Mouse (Mus musculus): ENCODE results near the gene Fsd1. TPM values are rescaled to one million over a fixed set of nuclear protein-coding genes. Genes with fewer than 3 reads are reported as not detected.
"Not testable (repeated sequence)": the region's sequence is repeated elsewhere in the genome, so short reads cannot be mapped to it uniquely, and the experiment has no call there.

Fsd1 gene
- 5.0 and 5.2 TPM in 2 replicates for polyA plus RNA-seq (2014; fragmentation: Nextera tagmentation; extraction: Ambion mirVana)

- Histone ChIP-seq H3K9me3 (replicated peaks; ENCODE audit: control insufficient read depth, low read length) (no peaks in the 10 kb centered on the region), H3K9ac (ENCODE audit: low read depth, low read length) (peak within 1 kb of the TSS; percentile 44; the same call in 1 of the 2 replicates), H3K4me2 (peak within 1 kb of the TSS; percentile 56), H3K4me1 (ENCODE audit: control insufficient read depth, insufficient read depth, low read length) (no peaks in the 10 kb centered on the region), H3K4me3 (ENCODE audit: low read depth, low read length) (peak within 1 kb of the TSS; percentile 35), H3K36me3 (ENCODE audit: control insufficient read depth, insufficient read depth, low read length) (no peaks in the 10 kb centered on the region), H3K27me3 (ENCODE audit: control insufficient read depth, insufficient read depth, low read length) (peaks cover 22% of the 10 kb centered on the region), H3K27ac (ENCODE audit: low read depth, low read length) (no peak within 1 kb of the TSS)
- WGBS (ENCODE audit: insufficient replicate concordance) = 10% methylated on average over 34 of the region's 35 CpGs
- ATAC-seq (replicated peaks; ENCODE audit: insufficient number of reproducible peaks, low FRiP score, low TSS enrichment) = no peak
Measured at GRCm38 (mm10) chr17:55986030-55986961, at the start of gene Fsd1. Gene Fsd1 (plus strand): TSS chr17:55986509.

GRCm38 (mm10) chr17:55944387-55944865, 41.9 kb upstream of the Fsd1 start:
- Histone ChIP-seq H3K4me2 (peak overlapping the region; percentile 85), H3K9ac (ENCODE audit: low read depth, low read length) (0 out of 2 replicates have a peak overlapping the region, but pooled peaks have one; percentile 49), H3K4me3 (ENCODE audit: low read depth, low read length) (peak overlapping the region; percentile 51), H3K27ac (ENCODE audit: low read depth, low read length) (peak overlapping the region; percentile 90)
- H3K27me3 ChIP-seq (ENCODE audit: control insufficient read depth, insufficient read depth, low read length); ATAC-seq (replicated peaks; ENCODE audit: insufficient number of reproducible peaks, low FRiP score, low TSS enrichment); H3K36me3 ChIP-seq (ENCODE audit: control insufficient read depth, insufficient read depth, low read length); H3K4me1 ChIP-seq (ENCODE audit: control insufficient read depth, insufficient read depth, low read length); H3K9me3 ChIP-seq (replicated peaks; ENCODE audit: control insufficient read depth, low read length): not testable (repeated sequence)
- WGBS (ENCODE audit: insufficient replicate concordance) = 32% methylated on average over 10 of the region's 10 CpGs

- under 1% methylated on average over 55 of the region's 56 CpGs for WGBS (ENCODE audit: insufficient replicate concordance)
- Histone ChIP-seq H3K27ac (ENCODE audit: low read depth, low read length) (peak overlapping the region; percentile 90), H3K4me2 (peak overlapping the region; percentile 85), H3K9ac (ENCODE audit: low read depth, low read length) (peak overlapping the region; percentile 78), H3K4me3 (ENCODE audit: low read depth, low read length) (peak overlapping the region; percentile 51)
- H3K36me3 ChIP-seq (ENCODE audit: control insufficient read depth, insufficient read depth, low read length); H3K9me3 ChIP-seq (replicated peaks; ENCODE audit: control insufficient read depth, low read length); H3K27me3 ChIP-seq (ENCODE audit: control insufficient read depth, insufficient read depth, low read length); H3K4me1 ChIP-seq (ENCODE audit: control insufficient read depth, insufficient read depth, low read length): not testable (repeated sequence)
- ATAC-seq (replicated peaks; ENCODE audit: insufficient number of reproducible peaks, low FRiP score, low TSS enrichment) = peak; percentile 95
Measured at GRCm38 (mm10) chr17:55944866-55945682, 41.2 kb upstream of the Fsd1 start.

GRCm38 (mm10) chr17:55945696-55946095, 40.6 kb upstream of the Fsd1 start:
- no peak for ATAC-seq (replicated peaks; ENCODE audit: insufficient number of reproducible peaks, low FRiP score, low TSS enrichment)
- H3K4me3 ChIP-seq (ENCODE audit: low read depth, low read length) = peak overlapping the region; percentile 51
- no peaks in the 10 kb centered on the region for H3K36me3 ChIP-seq (ENCODE audit: control insufficient read depth, insufficient read depth, low read length)
- no peaks in the 10 kb centered on the region for H3K4me1 ChIP-seq (ENCODE audit: control insufficient read depth, insufficient read depth, low read length)
- H3K27me3 ChIP-seq (ENCODE audit: control insufficient read depth, insufficient read depth, low read length) = no peaks in the 10 kb centered on the region
- 37% methylated on average over 5 of the region's 5 CpGs for WGBS (ENCODE audit: insufficient replicate concordance)
- no peaks in the 10 kb centered on the region for H3K9me3 ChIP-seq (replicated peaks; ENCODE audit: control insufficient read depth, low read length)
- peak overlapping the region; percentile 78 for H3K9ac ChIP-seq (ENCODE audit: low read depth, low read length)
- H3K27ac ChIP-seq (ENCODE audit: low read depth, low read length) = peak overlapping the region; percentile 90
- H3K4me2 ChIP-seq = peak overlapping the region; percentile 85

DNA sequence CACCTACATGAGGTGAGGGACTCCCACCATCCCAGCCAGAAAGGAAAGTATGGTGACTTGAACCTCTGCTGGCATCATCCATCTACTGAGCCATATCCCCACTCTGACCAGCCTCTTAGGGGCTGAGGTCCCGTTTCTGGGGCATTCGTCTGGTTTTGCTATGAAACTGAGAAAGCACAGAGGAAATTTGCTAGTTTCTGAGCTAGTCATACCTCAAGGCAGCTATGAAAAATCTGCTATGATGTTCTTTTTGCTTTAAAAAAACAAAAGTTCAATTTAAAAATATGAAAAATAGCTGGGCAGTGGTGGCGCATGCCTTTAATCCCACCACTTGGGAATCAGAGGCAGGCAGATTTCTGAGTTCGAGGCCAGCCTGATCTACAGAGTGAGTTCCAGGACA, 37.7 kb upstream of the Fsd1 start:
- no peaks in the 10 kb centered on the region for H3K27me3 ChIP-seq (ENCODE audit: control insufficient read depth, insufficient read depth, low read length)
- H3K4me2 ChIP-seq = no peak overlapping the region
- no peak overlapping the region for H3K27ac ChIP-seq (ENCODE audit: low read depth, low read length)
- H3K9ac ChIP-seq (ENCODE audit: low read depth, low read length) = no peak overlapping the region
- H3K4me1 ChIP-seq (ENCODE audit: control insufficient read depth, insufficient read depth, low read length) = no peaks in the 10 kb centered on the region
- H3K36me3 ChIP-seq (ENCODE audit: control insufficient read depth, insufficient read depth, low read length) = no peaks in the 10 kb centered on the region
- ATAC-seq (replicated peaks; ENCODE audit: insufficient number of reproducible peaks, low FRiP score, low TSS enrichment) = no peak
- H3K9me3 ChIP-seq (replicated peaks; ENCODE audit: control insufficient read depth, low read length) = no peaks in the 10 kb centered on the region
- 83% methylated on average over 4 of the region's 4 CpGs for WGBS (ENCODE audit: insufficient replicate concordance)
- no peak overlapping the region for H3K4me3 ChIP-seq (ENCODE audit: low read depth, low read length)

DNA sequence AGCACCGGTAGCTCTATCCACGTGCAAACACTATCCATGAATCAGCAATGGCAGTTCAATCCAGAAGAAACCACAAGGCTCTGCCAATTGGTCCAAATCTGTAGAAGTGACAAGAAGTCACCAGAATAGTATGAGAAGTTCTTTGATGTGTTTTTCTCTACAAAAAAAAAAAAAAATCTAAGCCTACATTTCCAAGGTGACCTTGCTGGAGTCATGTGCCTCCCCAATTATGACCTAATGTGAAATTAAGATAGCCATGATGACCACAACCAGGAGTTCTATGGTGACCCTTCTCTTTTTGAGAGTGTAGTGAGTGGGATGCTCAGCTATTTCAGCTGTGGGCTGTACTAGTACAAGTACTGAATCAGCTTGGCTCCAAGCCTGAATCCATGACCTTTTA, 36.9 kb upstream of the Fsd1 start, which contains the start of gene Zfp119b:
Gene Zfp119b, minus strand, starts transcription at position 101 of the 400 bp plus-strand sequence.
- H3K27me3 ChIP-seq (ENCODE audit: control insufficient read depth, insufficient read depth, low read length) = peaks cover 5% of the 10 kb centered on the region
- no peak for ATAC-seq (replicated peaks; ENCODE audit: insufficient number of reproducible peaks, low FRiP score, low TSS enrichment)
- H3K4me1 ChIP-seq (ENCODE audit: control insufficient read depth, insufficient read depth, low read length) = no peaks in the 10 kb centered on the region
- H3K36me3 ChIP-seq (ENCODE audit: control insufficient read depth, insufficient read depth, low read length) = no peaks in the 10 kb centered on the region
- no peak within 1 kb of the TSS for H3K4me3 ChIP-seq (ENCODE audit: low read depth, low read length)
- no peaks in the 10 kb centered on the region for H3K9me3 ChIP-seq (replicated peaks; ENCODE audit: control insufficient read depth, low read length)
- H3K4me2 ChIP-seq = no peak within 1 kb of the TSS
- H3K9ac ChIP-seq (ENCODE audit: low read depth, low read length) = no peak within 1 kb of the TSS
- H3K27ac ChIP-seq (ENCODE audit: low read depth, low read length) = no peak within 1 kb of the TSS
- 85% methylated on average over 2 of the region's 2 CpGs for WGBS (ENCODE audit: insufficient replicate concordance)

GRCm38 (mm10) chr17:55950601-55951000, 35.7 kb upstream of the Fsd1 start:
- Histone ChIP-seq H3K4me2 (no peak overlapping the region), H3K9ac (ENCODE audit: low read depth, low read length) (no peak overlapping the region), H3K4me3 (ENCODE audit: low read depth, low read length) (no peak overlapping the region), H3K27ac (ENCODE audit: low read depth, low read length) (no peak overlapping the region), H3K36me3 (ENCODE audit: control insufficient read depth, insufficient read depth, low read length) (no peaks in the 10 kb centered on the region), H3K27me3 (ENCODE audit: control insufficient read depth, insufficient read depth, low read length) (peaks cover 16% of the 10 kb centered on the region), H3K4me1 (ENCODE audit: control insufficient read depth, insufficient read depth, low read length) (no peaks in the 10 kb centered on the region), H3K9me3 (replicated peaks; ENCODE audit: control insufficient read depth, low read length) (no peaks in the 10 kb centered on the region)
- ATAC-seq (replicated peaks; ENCODE audit: insufficient number of reproducible peaks, low FRiP score, low TSS enrichment) = no peak
- 58% methylated on average over 9 of the region's 9 CpGs for WGBS (ENCODE audit: insufficient replicate concordance)

- Histone ChIP-seq H3K4me1 (ENCODE audit: control insufficient read depth, insufficient read depth, low read length) (peaks cover 5% of the 10 kb centered on the region; the same call in 1 of the 2 replicates), H3K4me3 (ENCODE audit: low read depth, low read length) (no peak overlapping the region), H3K27me3 (ENCODE audit: control insufficient read depth, insufficient read depth, low read length) (peaks cover 21% of the 10 kb centered on the region), H3K4me2 (no peak overlapping the region), H3K36me3 (ENCODE audit: control insufficient read depth, insufficient read depth, low read length) (no peaks in the 10 kb centered on the region), H3K27ac (ENCODE audit: low read depth, low read length) (no peak overlapping the region), H3K9ac (ENCODE audit: low read depth, low read length) (no peak overlapping the region), H3K9me3 (replicated peaks; ENCODE audit: control insufficient read depth, low read length) (no peaks in the 10 kb centered on the region)
- no peak for ATAC-seq (replicated peaks; ENCODE audit: insufficient number of reproducible peaks, low FRiP score, low TSS enrichment)
Measured at GRCm38 (mm10) chr17:55952041-55952440, 34.3 kb upstream of the Fsd1 start.
